Mouse (Mus musculus) erythroblast, embryonic 14.5 days (primary cell): ENCODE measurements at regions not wholly inside any gene's neighbourhood (a gene's known extent, or its start where the extent isn't known, plus 50 kb on each side); places are given as distances from the start of the nearest gene placed in this dataset.
A peak's percentile ranks its signal among the peaks of the same experiment; 100 is the strongest.

ENCODE experiments used
- H3K27me3 ChIP-seq: 2 replicates; pipeline ENCODE4 v1.6.1; 2012; ENCODE audit warnings: inconsistent platforms; ENCODE audit not compliant: control insufficient read depth
- H3K36me3 ChIP-seq: 2 replicates; pipeline ENCODE4 v1.6.1; 2012; ENCODE audit warnings: mild to moderate bottlenecking, inconsistent platforms; ENCODE audit not compliant: control insufficient read depth
- H3K4me1 ChIP-seq: 2 replicates; pipeline ENCODE4 v1.6.1; 2012; ENCODE audit warnings: inconsistent platforms; ENCODE audit not compliant: control insufficient read depth
- H3K4me3 ChIP-seq: replicated peaks from 2 replicates; pipeline ENCODE3; 2012; ENCODE audit warnings: moderate library complexity, mild to moderate bottlenecking, inconsistent platforms
- H3K9me3 ChIP-seq: 2 replicates; pipeline ENCODE4 v1.6.1; 2012; ENCODE audit warnings: low read length, inconsistent platforms, mixed read lengths; ENCODE audit not compliant: control insufficient read depth
- GATA1 ChIP-seq: IDR thresholded peaks from 2 replicates; pipeline ENCODE4 v1.6.1; 2012; ENCODE audit warnings: low read length, inconsistent platforms, mixed read lengths
- TAL1 ChIP-seq: IDR thresholded peaks from 3 replicates; pipeline ENCODE4 v1.6.1; 2012; ENCODE audit warnings: low read length, inconsistent platforms, mixed read lengths

GRCm38 (mm10) chr3:60792166-60792565, 210.4 kb upstream of the P2ry1 start:
- Histone ChIP-seq H3K9me3 (no peaks in the 10 kb centered on the region), H3K4me3 (no peak overlapping the region), H3K36me3 (no peaks in the 10 kb centered on the region), H3K27me3 (no peaks in the 10 kb centered on the region), H3K4me1 (peaks cover 30% of the 10 kb centered on the region)
- TF ChIP-seq TAL1 = no peak
- no peak for TF ChIP-seq GATA1

GRCm38 (mm10) chr3:60796207-60796606, 206.4 kb upstream of the P2ry1 start:
- Histone ChIP-seq H3K27me3 (no peaks in the 10 kb centered on the region), H3K36me3 (no peaks in the 10 kb centered on the region), H3K4me3 (no peak overlapping the region), H3K4me1 (peaks cover 20% of the 10 kb centered on the region), H3K9me3 (no peaks in the 10 kb centered on the region)
- TF ChIP-seq GATA1 = no peak
- no peak for TF ChIP-seq TAL1

- TF ChIP-seq TAL1 (no peak), GATA1 (no peak)
- peaks cover 17% of the 10 kb centered on the region for H3K4me1 ChIP-seq
- no peaks in the 10 kb centered on the region for H3K36me3 ChIP-seq
- no peaks in the 10 kb centered on the region for H3K9me3 ChIP-seq
- no peaks in the 10 kb centered on the region for H3K27me3 ChIP-seq
- H3K4me3 ChIP-seq = no peak overlapping the region
These were observed 204.8 kb upstream of the P2ry1 start for GRCm38 (mm10) chr3:60797808-60798207.

- TF ChIP-seq TAL1 (no peak), GATA1 (no peak)
- no peak overlapping the region for H3K4me3 ChIP-seq
- H3K9me3 ChIP-seq = no peaks in the 10 kb centered on the region
- no peaks in the 10 kb centered on the region for H3K36me3 ChIP-seq
- peaks cover 15% of the 10 kb centered on the region for H3K4me1 ChIP-seq
- no peaks in the 10 kb centered on the region for H3K27me3 ChIP-seq
These were observed 204.1 kb upstream of the P2ry1 start for GRCm38 (mm10) chr3:60798461-60798860.

GRCm38 (mm10) chr3:60798862-60799261, 203.7 kb upstream of the P2ry1 start:
- H3K4me1 ChIP-seq = peaks cover 15% of the 10 kb centered on the region
- no peak overlapping the region for H3K4me3 ChIP-seq
- no peak for TF ChIP-seq TAL1
- no peak for TF ChIP-seq GATA1
- H3K36me3 ChIP-seq = no peaks in the 10 kb centered on the region
- H3K27me3 ChIP-seq = no peaks in the 10 kb centered on the region
- H3K9me3 ChIP-seq = no peaks in the 10 kb centered on the region

GRCm38 (mm10) chr3:60804711-60805293, 197.8 kb upstream of the P2ry1 start:
- TF ChIP-seq TAL1 = no peak
- TF ChIP-seq GATA1 = no peak
- no peaks in the 10 kb centered on the region for H3K9me3 ChIP-seq
- no peaks in the 10 kb centered on the region for H3K36me3 ChIP-seq
- peaks cover 14% of the 10 kb centered on the region for H3K4me1 ChIP-seq
- H3K4me3 ChIP-seq = no peak overlapping the region
- H3K27me3 ChIP-seq = no peaks in the 10 kb centered on the region

- Histone ChIP-seq H3K4me1 (peaks cover 24% of the 10 kb centered on the region), H3K9me3 (no peaks in the 10 kb centered on the region), H3K36me3 (no peaks in the 10 kb centered on the region), H3K27me3 (no peaks in the 10 kb centered on the region), H3K4me3 (no peak overlapping the region)
- TF ChIP-seq GATA1 (no peak), TAL1 (no peak)
These were observed 190.7 kb upstream of the P2ry1 start for GRCm38 (mm10) chr3:60811924-60812323.

- TF ChIP-seq TAL1 = no peak
- TF ChIP-seq GATA1 = no peak
- no peaks in the 10 kb centered on the region for H3K9me3 ChIP-seq
- no peaks in the 10 kb centered on the region for H3K27me3 ChIP-seq
- no peak overlapping the region for H3K4me3 ChIP-seq
- peaks cover 35% of the 10 kb centered on the region for H3K4me1 ChIP-seq
- no peaks in the 10 kb centered on the region for H3K36me3 ChIP-seq
These were observed 189.1 kb upstream of the P2ry1 start for GRCm38 (mm10) chr3:60813485-60813884.

- no peaks in the 10 kb centered on the region for H3K27me3 ChIP-seq
- H3K36me3 ChIP-seq = peaks cover 2% of the 10 kb centered on the region; the same call in 1 of the 2 replicates
- peaks cover 82% of the 10 kb centered on the region for H3K4me1 ChIP-seq
- no peaks in the 10 kb centered on the region for H3K9me3 ChIP-seq
- peak overlapping the region; percentile 50 for H3K4me3 ChIP-seq
- TF ChIP-seq TAL1 (peak; percentile 86), GATA1 (peak; percentile 98)
These were observed 182.8 kb upstream of the P2ry1 start for GRCm38 (mm10) chr3:60819684-60820281.
